ENCODE assay signal across 8 mouse cellular contexts in genomic region chr1:86703965-86704326, GRCm38 (mm10). TPM values are rescaled to one million over a fixed set of nuclear protein-coding genes. Genes with fewer than 3 reads are reported as not detected.
DNase-seq lines count a peak whose midpoint lies in the region; ATAC-seq and TF ChIP-seq lines count a peak whose summit lies in the region.

No protein-coding gene starts in this region.

- peak overlapping the region; percentile 81 for H3K4me3 ChIP-seq in lung, embryonic 14.5 days (ENCODE audit: low read depth, low read length)
- peak overlapping the region; percentile 93 for H3K4me3 ChIP-seq in embryonic facial prominence, embryonic 10.5 days
- peak overlapping the region; percentile 87 for H3K4me3 ChIP-seq in intestine, embryonic 15.5 days (replicated peaks)
- peak overlapping the region; percentile 92 for H3K4me3 ChIP-seq in midbrain, embryonic 16.5 days (ENCODE audit: low read depth, low read length)

- H3K36me3 ChIP-seq in lung, embryonic 14.5 days (ENCODE audit: insufficient read depth), result no peaks in the 10 kb centered on the region
- no peaks in the 10 kb centered on the region for H3K36me3 ChIP-seq in embryonic facial prominence, embryonic 10.5 days (replicated peaks)
- no peaks in the 10 kb centered on the region for H3K36me3 ChIP-seq in intestine, embryonic 15.5 days
- no peaks in the 10 kb centered on the region for H3K36me3 ChIP-seq in midbrain, embryonic 16.5 days (ENCODE audit: control insufficient read depth, insufficient read depth, low read length)

- H3K4me1 ChIP-seq in lung, embryonic 14.5 days (ENCODE audit: insufficient read depth), result no peaks in the 10 kb centered on the region
- peaks cover 28% of the 10 kb centered on the region for H3K4me1 ChIP-seq in embryonic facial prominence, embryonic 10.5 days
- H3K4me1 ChIP-seq in intestine, embryonic 15.5 days (replicated peaks), result 0 out of 2 replicates have a peak, but pooled peaks cover 6% of the 10 kb centered on the region
- H3K4me1 ChIP-seq in midbrain, embryonic 16.5 days (ENCODE audit: control insufficient read depth, insufficient read depth, low read length), result peaks cover 19% of the 10 kb centered on the region

- no peaks in the 10 kb centered on the region for H3K27me3 ChIP-seq in lung, embryonic 14.5 days (ENCODE audit: insufficient read depth, low read length)
- H3K27me3 ChIP-seq in embryonic facial prominence, embryonic 10.5 days (replicated peaks; ENCODE audit: low read depth, poor library complexity, severe bottlenecking), result no peaks in the 10 kb centered on the region
- no peaks in the 10 kb centered on the region for H3K27me3 ChIP-seq in intestine, embryonic 15.5 days (replicated peaks)
- H3K27me3 ChIP-seq in midbrain, embryonic 16.5 days (ENCODE audit: control insufficient read depth, insufficient read depth, low read depth, low read length), result no peaks in the 10 kb centered on the region

- ATAC-seq in lung, embryonic 14.5 days (ENCODE audit: insufficient read depth), result no peak; the same call in 1 of the 2 replicates
- no peak for ATAC-seq in intestine, embryonic 15.5 days
- ATAC-seq in midbrain, embryonic 16.5 days, result peak; percentile 70; the same call in 1 of the 2 replicates

- peak overlapping the region; percentile 88 for H3K9ac ChIP-seq in lung, embryonic 14.5 days
- peak overlapping the region; percentile 80 for H3K9ac ChIP-seq in intestine, embryonic 15.5 days
- peak overlapping the region; percentile 92 for H3K9ac ChIP-seq in midbrain, embryonic 16.5 days (ENCODE audit: low read depth, low read length)

- peak overlapping the region; percentile 88 for H3K27ac ChIP-seq in lung, embryonic 14.5 days (ENCODE audit: low read depth)
- peak overlapping the region; percentile 96 for H3K27ac ChIP-seq in embryonic facial prominence, embryonic 10.5 days (replicated peaks)
- H3K27ac ChIP-seq in intestine, embryonic 15.5 days, result peak overlapping the region; percentile 87
- peak overlapping the region; percentile 89 for H3K27ac ChIP-seq in midbrain, embryonic 16.5 days (ENCODE audit: low read length)

- no peak for DNase-seq in lung, embryonic 14.5 days
- no peak for DNase-seq in lung, postnatal 10 days
- no peak for DNase-seq in embryonic facial prominence, embryonic 10.5 days (ENCODE audit: low spot score)
- DNase-seq in thymus, postnatal 36 days, result no peak
- DNase-seq in right cerebral cortex, adult 18-20 months, result no peak
- no peak for DNase-seq in cerebellum, postnatal 25 days

- under 1% methylated on average over 27 of the region's 27 CpGs for WGBS in lung, embryonic 14.5 days
- under 1% methylated on average over 27 of the region's 27 CpGs for WGBS in embryonic facial prominence, embryonic 10.5 days
- WGBS in intestine, embryonic 15.5 days, result under 1% methylated on average over 27 of the region's 27 CpGs
- under 1% methylated on average over 27 of the region's 27 CpGs for WGBS in midbrain, embryonic 16.5 days

- TF ChIP-seq CTCF in lung, embryonic 14.5 days (IDR thresholded peaks at IDR 0.05; ENCODE audit: low read depth), result no peak

- peak overlapping the region; percentile 61 for H3K4me2 ChIP-seq in lung, embryonic 14.5 days
- peak overlapping the region; percentile 85 for H3K4me2 ChIP-seq in intestine, embryonic 15.5 days (replicated peaks)
- peak overlapping the region; percentile 81 for H3K4me2 ChIP-seq in midbrain, embryonic 16.5 days (ENCODE audit: low read length)

- H3K9me3 ChIP-seq in lung, embryonic 14.5 days (ENCODE audit: low read depth, low read length), result no peaks in the 10 kb centered on the region
- H3K9me3 ChIP-seq in embryonic facial prominence, embryonic 10.5 days, result no peaks in the 10 kb centered on the region
- H3K9me3 ChIP-seq in intestine, embryonic 15.5 days, result no peaks in the 10 kb centered on the region
- no peaks in the 10 kb centered on the region for H3K9me3 ChIP-seq in midbrain, embryonic 16.5 days (replicated peaks; ENCODE audit: control insufficient read depth, low read length, poor library complexity, severe bottlenecking)

RNA-seq across cellular contexts. Expression of gene Dis3l2, which starts 0.3 kb away (rescaled TPM):
- 25.8 and 30.0 TPM in 2 replicates for polyA plus RNA-seq in lung, embryonic 14.5 days (2014; fragmentation: Nextera tagmentation; extraction: Ambion mirVana)
- 32.1 and 34.3 TPM in 2 replicates for polyA plus RNA-seq in embryonic facial prominence, embryonic 10.5 days (2016; fragmentation: Nextera tagmentation; extraction: Ambion mirVana)
- polyA plus RNA-seq in intestine, embryonic 15.5 days (2015; fragmentation: Nextera tagmentation; extraction: Ambion mirVana), result 19.0 and 20.7 TPM in 2 replicates
- 42.7 and 45.8 TPM in 2 replicates for polyA plus RNA-seq in midbrain, embryonic 16.5 days (2015; fragmentation: Nextera tagmentation; extraction: Ambion mirVana)

RNA-seq across cellular contexts. Expression of gene Nppc, which starts 33.6 kb away (rescaled TPM):
- 0.29 TPM in 1 of 2 replicates, not detected in the other for polyA plus RNA-seq in lung, embryonic 14.5 days (2014; fragmentation: Nextera tagmentation; extraction: Ambion mirVana)
- polyA plus RNA-seq in embryonic facial prominence, embryonic 10.5 days (2016; fragmentation: Nextera tagmentation; extraction: Ambion mirVana), result 1.00 and 3.5 TPM in 2 replicates
- polyA plus RNA-seq in intestine, embryonic 15.5 days (2015; fragmentation: Nextera tagmentation; extraction: Ambion mirVana), result 0.43 and 0.64 TPM in 2 replicates
- 3.8 and 4.2 TPM in 2 replicates for polyA plus RNA-seq in midbrain, embryonic 16.5 days (2015; fragmentation: Nextera tagmentation; extraction: Ambion mirVana)
